Mouse (Mus musculus): ENCODE measurements at regions not wholly inside any gene's neighbourhood (a gene's known extent, or its start where the extent isn't known, plus 50 kb on each side); places are given as distances from the start of the nearest gene placed in this dataset.
A peak's percentile ranks its signal among the peaks of the same experiment; 100 is the strongest.

- ATAC-seq (replicated peaks; ENCODE audit: low read depth, poor library complexity, severe bottlenecking), result no peak
Observed at GRCm38 (mm10) chr3:52530406-52530970, 262.4 kb downstream of the Foxo1 start.

GRCm38 (mm10) chr3:52529136-52529535, 261.0 kb downstream of the Foxo1 start:
- ATAC-seq (replicated peaks; ENCODE audit: low read depth, poor library complexity, severe bottlenecking), result no peak

GRCm38 (mm10) chr3:52528521-52528920, 260.4 kb downstream of the Foxo1 start:
- ATAC-seq (replicated peaks; ENCODE audit: low read depth, poor library complexity, severe bottlenecking), result no peak

GRCm38 (mm10) chr3:52527781-52528180, 259.6 kb downstream of the Foxo1 start:
- ATAC-seq (replicated peaks; ENCODE audit: low read depth, poor library complexity, severe bottlenecking), result no peak

GRCm38 (mm10) chr3:52527010-52527754, 259.0 kb downstream of the Foxo1 start:
- ATAC-seq (replicated peaks; ENCODE audit: low read depth, poor library complexity, severe bottlenecking), result no peak

- ATAC-seq (replicated peaks; ENCODE audit: low read depth, poor library complexity, severe bottlenecking), result no peak
Observed at GRCm38 (mm10) chr3:52522886-52523285, 254.8 kb downstream of the Foxo1 start.

- ATAC-seq (replicated peaks; ENCODE audit: low read depth, poor library complexity, severe bottlenecking), result no peak
Observed at GRCm38 (mm10) chr3:52520609-52520947, 252.4 kb downstream of the Foxo1 start.

- ATAC-seq (replicated peaks; ENCODE audit: low read depth, poor library complexity, severe bottlenecking), result no peak
Observed at GRCm38 (mm10) chr3:52519910-52520608, 251.9 kb downstream of the Foxo1 start.

- no peak for ATAC-seq (replicated peaks; ENCODE audit: low read depth, poor library complexity, severe bottlenecking)
Observed at GRCm38 (mm10) chr3:52517808-52518207, 249.7 kb downstream of the Foxo1 start.

GRCm38 (mm10) chr3:52516691-52517090, 248.6 kb downstream of the Foxo1 start:
- no peak for ATAC-seq (replicated peaks; ENCODE audit: low read depth, poor library complexity, severe bottlenecking)

GRCm38 (mm10) chr3:52512761-52513160, 244.6 kb downstream of the Foxo1 start:
- no peak for ATAC-seq (replicated peaks; ENCODE audit: low read depth, poor library complexity, severe bottlenecking)

- no peak for ATAC-seq (replicated peaks; ENCODE audit: low read depth, poor library complexity, severe bottlenecking)
Observed at GRCm38 (mm10) chr3:52511549-52511948, 243.4 kb downstream of the Foxo1 start.

GRCm38 (mm10) chr3:52510831-52511230, 242.7 kb downstream of the Foxo1 start:
- ATAC-seq (replicated peaks; ENCODE audit: low read depth, poor library complexity, severe bottlenecking), result no peak

GRCm38 (mm10) chr3:52510088-52510765, 242.1 kb downstream of the Foxo1 start:
- no peak for ATAC-seq (replicated peaks; ENCODE audit: low read depth, poor library complexity, severe bottlenecking)

- no peak for ATAC-seq (replicated peaks; ENCODE audit: low read depth, poor library complexity, severe bottlenecking)
Observed at GRCm38 (mm10) chr3:52503925-52504324, 235.8 kb downstream of the Foxo1 start.

GRCm38 (mm10) chr3:52502223-52502622, 234.1 kb downstream of the Foxo1 start:
- no peak for ATAC-seq (replicated peaks; ENCODE audit: low read depth, poor library complexity, severe bottlenecking)

GRCm38 (mm10) chr3:52501614-52502013, 233.5 kb downstream of the Foxo1 start:
- no peak for ATAC-seq (replicated peaks; ENCODE audit: low read depth, poor library complexity, severe bottlenecking)

- no peak for ATAC-seq (replicated peaks; ENCODE audit: low read depth, poor library complexity, severe bottlenecking)
Observed at GRCm38 (mm10) chr3:52500026-52500425, 231.9 kb downstream of the Foxo1 start.

GRCm38 (mm10) chr3:52499581-52499980, 231.4 kb downstream of the Foxo1 start:
- ATAC-seq (replicated peaks; ENCODE audit: low read depth, poor library complexity, severe bottlenecking), result no peak

- ATAC-seq (replicated peaks; ENCODE audit: low read depth, poor library complexity, severe bottlenecking), result peak; percentile 56
Observed at GRCm38 (mm10) chr3:52498506-52499228, 230.5 kb downstream of the Foxo1 start.

Data from common myeloid progenitor, adult 5-6 weeks (primary cell).